Mouse (Mus musculus): ENCODE measurements around the gene Fry.

DNA sequence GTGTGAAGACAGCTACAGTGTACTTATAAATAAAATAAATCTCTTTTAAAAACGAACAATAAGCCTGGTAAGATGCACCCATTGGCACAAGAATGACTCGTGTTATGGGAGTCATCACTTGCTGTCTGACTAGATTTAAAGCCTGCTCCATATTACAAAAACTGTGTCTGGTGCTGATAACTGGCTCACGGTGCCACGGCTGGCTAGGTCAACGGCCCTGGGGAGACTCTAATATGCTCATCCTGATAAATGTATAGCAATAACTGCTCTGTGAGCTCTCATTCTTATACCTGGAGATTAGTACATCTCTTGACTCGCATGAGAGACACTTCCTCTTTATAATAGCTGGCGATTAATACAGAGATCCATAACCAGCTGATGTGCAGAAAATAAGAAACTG lies 12.1 kb upstream of the Fry start:
- TF ChIP-seq CTCF (IDR thresholded peaks at IDR 0.05; ENCODE audit: extremely low read depth, insufficient read depth, low read length) (no peak), POLR2A (IDR thresholded peaks at IDR 0.05; ENCODE audit: extremely low read depth, insufficient read depth, low read length) (no peak)
